Mouse (Mus musculus) thymus, postnatal 14 days (tissue): Measurements from ENCODE around the gene C5ar2.
"Not testable (repeated sequence)": the region's sequence is repeated elsewhere in the genome, so short reads cannot be mapped to it uniquely, and the experiment has no call there.

Source experiments
- DNase-seq: peaks from one replicate; pipeline ENCODE4 v3.0.0; 2021

C5ar2 gene

DNA sequence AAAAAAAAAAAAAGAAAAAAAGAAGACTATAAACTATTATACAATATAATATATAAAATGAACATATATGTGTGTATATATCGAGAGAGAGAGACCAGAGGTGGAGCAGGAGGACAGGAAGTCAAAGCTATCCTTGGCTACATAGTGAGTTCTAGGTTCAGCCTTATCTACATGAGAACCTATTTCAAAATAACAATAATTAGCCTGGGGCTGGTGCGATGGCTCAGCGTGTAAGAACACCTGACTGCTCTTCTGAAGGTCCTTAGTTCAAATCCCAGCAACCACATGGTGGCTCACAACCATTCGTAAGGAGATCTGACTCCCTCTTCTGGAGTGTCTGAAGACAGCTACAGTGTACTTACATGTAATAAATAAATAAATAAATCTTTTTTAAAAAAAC is 12.0 kb upstream of the C5ar2 start:
- not testable (repeated sequence) for DNase-seq

DNA sequence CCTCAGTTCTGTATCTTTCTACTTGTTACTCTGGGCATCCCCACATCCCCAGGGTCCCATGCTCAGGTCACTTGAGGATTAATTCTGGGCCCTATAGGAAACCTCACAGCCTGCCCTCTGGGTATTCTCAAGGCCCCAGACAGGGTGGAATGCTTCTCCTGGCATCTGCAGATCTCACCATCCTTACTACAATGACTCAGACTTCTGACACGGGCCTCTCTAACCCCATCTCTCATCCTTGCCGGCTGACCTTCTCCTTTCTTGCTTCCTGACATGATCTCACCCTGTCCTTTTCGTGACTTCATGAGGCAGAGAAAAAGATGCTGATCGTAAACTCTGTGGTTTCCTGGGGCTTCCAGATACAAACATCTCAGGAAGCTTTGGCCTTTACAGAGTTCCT is 10.2 kb upstream of the C5ar2 start:
- no peak for DNase-seq

DNA sequence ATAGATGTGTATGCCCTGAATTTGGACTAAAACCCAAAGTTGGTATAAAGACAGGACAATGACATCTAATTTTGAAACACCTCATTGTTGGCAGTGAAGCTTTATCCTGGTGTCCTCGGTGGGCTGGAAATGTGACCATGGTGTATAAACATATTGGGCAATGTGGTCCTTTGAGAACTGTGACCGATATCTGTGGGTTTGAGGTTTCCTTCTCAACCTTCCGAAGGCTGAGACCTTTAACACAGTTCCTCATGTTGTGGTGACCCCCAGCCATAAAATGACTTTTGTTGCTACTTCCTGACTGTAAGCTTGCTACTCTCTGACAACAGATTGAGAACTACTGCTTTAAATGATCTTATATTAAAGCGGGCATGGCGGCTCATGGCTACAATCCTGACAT is 6.7 kb upstream of the C5ar2 start:
- no peak for DNase-seq

DNA sequence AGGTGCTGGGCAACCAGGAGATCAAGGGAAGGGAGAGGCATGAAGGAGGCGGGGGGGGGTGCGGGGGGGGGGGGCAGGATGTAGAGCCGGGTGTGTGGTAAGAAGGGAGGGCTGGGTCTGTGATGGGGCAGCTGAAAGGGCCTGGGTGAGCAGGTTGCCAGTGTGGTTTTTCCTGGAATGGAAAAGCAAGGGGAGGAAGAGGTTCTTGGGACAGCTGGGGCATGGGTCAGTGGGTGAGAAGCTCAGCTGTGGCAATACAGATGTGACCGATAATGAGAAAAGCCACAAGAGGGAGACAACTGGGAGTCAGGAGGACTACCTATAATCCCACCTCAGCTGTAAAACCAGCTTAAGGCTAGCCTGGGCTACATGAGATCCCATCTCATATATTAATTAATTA is 2.0 kb upstream of the C5ar2 start:
- no peak for DNase-seq

DNA sequence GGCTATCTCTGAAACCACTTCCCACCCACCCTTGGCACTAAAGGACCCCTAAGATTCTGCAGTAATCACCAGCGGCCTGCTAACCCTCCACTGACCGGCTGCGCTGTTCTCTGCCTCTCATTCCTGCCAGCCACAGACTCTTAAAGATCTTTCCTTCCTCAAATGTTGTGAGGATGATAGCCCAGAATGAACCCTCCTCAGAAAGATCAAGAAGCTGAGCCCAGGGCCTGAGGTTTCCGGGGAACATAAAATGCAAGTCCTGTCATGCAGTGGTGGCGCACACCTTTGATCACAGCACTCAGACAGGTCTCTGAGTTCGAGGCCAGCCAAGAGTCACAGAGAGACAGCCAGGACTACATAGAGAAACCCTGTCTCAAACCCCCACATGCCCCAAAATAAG is 1.8 kb downstream of the C5ar2 start:
- DNase-seq, result no peak

DNA sequence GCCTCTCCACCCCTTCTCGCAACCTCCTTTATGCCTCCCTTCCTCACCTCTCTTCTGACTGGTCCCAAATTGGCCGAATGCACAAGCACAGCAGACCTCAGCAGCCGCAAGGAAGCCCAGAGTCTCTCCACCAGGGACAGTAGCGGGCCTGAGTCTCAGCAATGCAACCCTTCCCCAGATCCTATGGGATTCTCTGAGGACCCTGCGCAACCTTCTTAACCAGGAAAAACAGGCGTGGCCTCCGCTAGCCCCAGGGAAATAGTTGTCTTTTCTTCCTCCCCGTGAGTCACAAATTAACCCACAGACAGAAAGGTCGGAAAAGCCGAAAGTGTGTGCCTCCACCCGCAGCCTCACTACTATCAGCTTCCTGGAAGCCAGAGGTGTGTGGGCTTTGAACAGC is 2.2 kb downstream of the C5ar2 start:
- no peak for DNase-seq

DNA sequence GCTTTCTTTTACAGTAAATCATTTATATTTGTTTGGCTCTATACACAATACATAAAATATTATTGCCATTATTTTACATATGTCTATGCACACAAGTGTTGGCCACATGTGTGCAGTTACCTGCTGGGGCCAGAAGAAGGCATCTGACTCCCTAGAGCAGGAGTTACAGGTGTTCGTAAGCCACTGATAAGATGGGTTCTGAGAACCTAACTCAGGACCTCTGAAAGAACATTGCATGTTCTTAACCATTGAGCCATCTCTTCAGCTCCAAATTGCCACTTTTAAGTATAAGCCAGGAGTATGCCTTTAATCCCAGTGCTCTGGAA is 3.0 kb downstream of the C5ar2 start:
- DNase-seq, result no peak

DNA sequence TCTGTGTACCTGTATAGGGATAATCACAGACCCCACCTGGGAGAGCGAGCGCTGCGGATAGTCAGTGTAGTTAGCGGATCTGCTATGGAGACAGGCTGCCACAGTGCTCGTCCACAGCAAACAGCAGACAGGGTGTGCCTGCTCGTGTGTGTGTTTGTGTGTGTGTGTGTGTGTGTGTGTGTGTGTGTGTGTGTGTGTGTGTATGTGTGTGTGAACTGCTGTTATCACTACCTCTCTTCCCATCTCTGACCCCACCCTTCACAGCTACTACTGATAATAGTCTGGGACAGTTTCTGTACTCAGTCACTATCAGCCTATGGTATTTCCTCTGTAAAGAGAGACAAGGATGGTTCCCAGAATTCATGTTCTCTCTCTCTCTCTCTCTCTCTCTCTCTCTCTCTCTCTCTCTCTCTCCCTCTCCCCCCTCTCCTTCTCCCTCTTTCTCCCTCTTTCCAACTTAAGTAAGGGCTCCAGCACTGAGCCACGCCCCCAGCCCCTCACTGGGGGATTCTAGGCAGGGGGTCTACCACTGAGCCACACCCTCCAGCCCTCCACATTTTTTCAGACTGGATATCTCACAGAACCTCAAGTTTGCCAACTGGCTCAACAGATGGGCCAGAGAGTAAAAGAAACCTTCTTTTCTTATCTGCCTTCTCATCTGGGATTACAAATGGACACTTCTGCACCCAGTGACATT is 3.5 kb downstream of the C5ar2 start:
- no peak for DNase-seq

DNA sequence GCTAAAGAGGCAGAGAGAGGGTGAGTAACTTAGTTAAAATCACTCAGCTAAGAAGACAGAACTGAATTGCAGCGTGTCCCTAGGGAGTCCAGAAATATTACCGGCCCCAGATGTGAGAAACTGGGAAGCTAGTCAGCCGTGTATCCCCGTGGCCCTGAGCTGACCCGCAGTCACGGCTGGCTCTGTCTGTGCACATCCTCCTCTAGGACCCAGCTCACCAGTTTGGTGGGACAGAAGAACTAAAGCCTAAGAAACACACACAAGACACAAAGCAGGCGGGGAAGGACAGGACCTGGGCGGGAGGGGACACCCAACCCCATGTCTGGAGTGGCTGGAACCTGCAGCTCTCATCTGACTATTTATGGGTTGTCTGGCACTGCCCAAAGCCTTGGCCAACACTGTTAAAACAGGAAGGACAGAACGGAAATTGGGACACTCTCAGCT is 4.4 kb downstream of the C5ar2 start:
- no peak for DNase-seq

DNA sequence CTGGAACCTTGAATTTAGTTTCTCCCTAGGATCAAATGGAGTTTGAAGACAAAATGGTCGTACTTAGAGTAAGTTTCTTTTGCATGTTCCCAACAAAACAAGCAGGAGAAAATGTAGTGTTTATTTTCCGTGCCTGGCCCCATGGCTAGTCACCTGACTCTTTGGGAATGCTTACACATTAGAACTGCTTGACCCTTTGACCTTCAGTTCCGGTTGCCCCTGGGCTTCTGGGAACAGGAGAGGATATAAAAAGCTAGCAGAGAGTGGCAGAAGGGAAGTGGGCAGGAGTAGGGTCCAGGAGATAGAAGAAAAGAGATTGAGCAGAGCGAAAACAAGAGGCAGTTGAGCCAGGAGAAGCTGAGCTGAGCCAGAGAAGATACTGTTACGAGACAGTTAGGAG is 14.1 kb downstream of the C5ar2 start:
- no peak for DNase-seq

DNA sequence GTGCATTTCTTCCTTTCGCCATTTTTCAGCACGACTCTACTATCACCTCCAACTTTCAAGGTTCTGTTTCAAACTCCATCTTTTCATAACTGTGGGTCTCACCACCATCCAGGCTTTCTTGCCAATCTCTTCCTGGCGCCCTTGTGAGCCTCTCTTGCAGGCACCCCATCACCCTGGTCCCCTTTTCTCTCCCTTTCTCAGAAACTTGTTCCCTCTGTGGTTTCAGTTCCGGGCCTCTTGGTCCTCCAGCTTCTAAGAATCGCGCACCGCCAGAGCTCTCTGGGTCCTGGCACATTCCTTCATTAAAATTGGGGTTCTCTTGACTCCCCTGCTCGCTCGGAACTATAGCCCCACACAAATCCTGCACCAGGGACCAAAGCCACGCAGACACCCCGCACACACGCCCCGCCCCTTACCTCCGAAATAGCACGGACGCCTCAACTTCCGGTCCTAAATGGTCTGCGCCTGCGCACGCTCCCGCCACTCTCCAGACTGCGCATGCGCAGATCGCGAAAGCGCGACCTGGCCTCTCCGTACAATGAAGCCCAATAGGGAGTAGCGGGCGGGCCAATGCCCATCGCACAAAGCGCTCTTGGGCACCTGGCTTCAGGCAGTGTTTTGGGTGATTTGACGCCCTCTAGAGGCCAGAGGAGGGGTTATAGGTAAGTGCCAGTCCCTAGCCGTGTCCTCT is 22.2 kb downstream of the C5ar2 start, which contains the start of gene Dhx34:
Gene Dhx34 (minus strand): TSS at position 456 of the 691 bp plus-strand sequence.
- peak; percentile 96 for DNase-seq

DNA sequence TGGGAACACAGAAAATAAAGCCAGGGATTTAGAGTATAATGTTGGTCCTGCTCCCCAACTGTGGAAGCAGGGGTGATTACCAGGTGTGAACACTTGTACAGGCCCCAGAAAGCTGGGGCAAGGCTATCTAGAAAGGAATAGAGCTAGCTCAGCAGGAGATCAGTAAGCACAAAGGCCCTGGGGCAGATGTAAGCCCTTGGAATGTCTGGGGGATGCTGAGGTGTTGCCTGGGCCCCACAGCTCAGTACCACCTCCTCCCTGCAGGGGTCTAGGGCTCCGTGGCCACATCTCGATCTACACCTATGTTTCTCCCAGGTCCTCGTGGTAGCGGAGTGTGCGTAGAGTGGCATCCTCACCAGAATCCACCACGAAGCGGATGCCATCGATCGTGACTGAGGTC is 30.0 kb downstream of the C5ar2 start:
- no peak for DNase-seq

DNA sequence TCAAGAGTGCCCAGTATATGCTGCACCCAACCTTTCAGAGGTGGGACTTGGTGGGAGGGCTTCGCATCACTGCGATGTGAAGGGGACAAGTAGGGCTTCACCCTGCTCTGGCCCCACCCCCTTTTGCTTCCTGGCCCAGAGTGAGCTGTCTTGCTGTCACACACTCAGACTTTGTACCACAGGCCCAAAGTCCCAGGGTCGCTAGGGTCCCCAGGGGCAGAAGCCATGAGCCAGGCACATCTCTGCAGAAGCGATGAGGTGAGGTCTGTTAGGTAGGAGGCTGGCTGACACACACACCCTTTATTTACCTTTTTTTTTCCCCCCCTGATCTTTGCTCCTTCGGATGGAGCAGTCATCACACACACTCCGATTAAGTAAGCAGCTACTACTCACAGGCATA is 30.8 kb downstream of the C5ar2 start:
- peak; percentile 13 for DNase-seq

DNA sequence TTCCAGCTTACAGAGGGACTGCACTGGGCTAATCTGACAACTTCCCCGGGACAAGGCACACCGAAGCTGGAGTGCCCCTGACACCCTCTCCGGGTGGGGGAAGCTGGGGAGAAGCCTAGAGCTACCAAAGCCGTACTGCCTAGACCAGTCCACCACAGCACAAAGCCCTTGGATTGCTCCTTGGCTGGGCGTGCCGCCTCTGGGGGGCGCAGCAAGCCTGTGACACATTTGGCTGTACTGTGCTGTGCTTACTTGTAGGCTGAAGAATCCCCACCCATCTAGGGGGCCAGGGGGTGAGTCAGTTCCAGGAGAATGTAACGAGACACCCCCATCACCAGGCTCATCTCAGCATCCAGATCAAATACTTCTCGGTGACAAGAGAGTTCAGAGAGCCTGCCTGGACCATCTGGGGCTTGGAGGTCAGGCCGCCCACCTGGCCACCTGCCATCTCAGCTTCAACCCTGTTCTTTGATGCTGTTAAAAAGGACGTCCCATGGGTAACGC is 33.0 kb downstream of the C5ar2 start:
- peak; percentile 54 for DNase-seq

DNA sequence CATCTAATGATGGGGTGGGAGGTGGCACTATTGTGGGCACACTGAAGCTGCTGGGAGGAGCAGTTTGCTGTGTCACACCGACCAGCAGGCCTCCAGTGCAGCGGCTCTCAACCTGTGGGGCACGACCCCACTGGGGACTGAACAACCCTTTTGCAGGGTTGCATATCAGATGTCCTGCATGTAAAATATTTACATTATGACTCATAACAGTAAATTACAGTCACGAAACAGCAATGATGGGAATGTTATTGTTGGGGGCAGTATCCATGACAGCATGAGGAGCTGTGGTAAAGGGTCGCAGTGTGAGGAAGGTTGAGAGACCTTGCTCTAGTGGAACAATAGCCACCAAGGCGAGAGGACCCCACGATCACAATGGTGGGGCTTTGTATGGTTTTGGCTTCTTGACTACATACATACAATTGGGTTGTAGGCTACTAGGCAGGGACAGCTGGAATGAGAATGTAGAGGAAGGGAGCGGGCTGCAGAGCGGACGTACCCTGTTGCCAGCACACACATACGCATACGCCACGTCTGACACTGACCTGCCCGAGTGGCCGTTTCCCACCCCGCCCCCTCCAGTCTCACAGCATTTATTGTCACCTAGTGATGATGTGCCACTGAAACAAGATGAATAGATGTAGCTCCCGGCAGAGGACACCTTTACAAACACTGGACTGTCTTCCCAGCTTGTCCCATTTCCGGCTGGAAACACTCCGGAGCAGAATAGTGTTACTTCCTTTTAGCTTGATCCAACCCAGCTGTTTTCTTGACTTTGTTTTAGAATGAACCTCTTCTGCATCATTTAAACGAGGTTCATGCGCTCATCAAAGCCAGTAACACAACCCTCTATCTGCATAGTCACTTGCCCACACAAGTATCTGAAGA is 34.9 kb downstream of the C5ar2 start:
- no peak for DNase-seq

DNA sequence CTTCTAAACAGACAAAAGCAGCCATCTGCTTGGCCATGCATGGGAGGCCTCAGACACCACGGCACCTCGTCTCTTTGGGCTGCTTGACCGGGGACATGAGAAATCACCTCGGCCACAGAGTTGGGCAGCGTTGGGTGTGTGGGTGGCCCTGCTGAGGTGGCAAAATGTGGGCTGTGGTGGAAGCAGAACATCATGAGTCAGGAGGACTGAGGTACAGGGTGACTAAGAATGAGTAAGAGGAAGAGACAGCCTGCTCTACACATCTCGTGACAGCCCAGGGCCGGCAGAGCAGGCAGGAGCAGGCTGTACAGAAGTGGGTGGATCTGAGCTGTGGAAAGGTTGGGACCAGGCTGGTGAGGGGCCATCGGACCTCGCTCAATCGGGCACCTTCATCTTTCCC is 36.5 kb downstream of the C5ar2 start:
- DNase-seq, result peak; percentile 51

DNA sequence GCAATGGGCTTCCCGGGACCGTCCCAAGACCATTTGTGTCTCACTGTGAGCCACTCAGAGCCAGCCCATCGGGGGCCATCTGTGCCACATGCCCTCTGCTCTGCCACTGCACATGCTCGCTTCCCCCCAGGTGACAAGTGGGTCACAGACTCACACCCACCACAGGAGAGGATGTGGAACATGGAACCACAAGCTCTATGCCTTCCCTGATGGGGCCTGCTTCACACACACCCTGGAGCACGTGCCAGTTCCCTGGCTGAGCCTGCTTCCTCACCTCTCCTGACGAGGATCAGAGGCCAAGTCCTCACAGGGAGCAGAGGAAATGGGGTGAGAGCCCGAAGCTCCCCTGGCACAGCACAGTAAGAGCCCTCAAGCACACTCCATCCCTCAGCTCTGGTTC is 36.9 kb downstream of the C5ar2 start:
- DNase-seq, result peak; percentile 85

DNA sequence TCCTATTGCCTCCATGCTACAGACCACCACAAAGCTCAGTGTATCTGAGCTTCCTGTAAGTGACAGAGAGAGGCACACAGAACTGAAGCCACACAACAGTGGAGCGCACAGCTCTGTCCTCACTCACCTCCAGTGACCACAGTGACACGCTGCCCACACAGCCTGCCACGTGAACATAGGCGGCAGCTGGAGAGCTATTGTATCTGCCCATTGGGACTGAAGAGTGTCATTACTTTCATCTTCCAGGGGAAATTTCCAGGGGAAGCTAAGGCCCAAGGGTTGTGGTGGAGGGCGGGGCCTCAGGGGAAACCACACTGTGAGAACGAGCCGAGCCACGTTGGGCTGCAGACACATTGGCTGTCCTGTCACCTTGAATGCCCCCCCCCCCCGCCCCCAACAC is 39.2 kb downstream of the C5ar2 start:
- no peak for DNase-seq

DNA sequence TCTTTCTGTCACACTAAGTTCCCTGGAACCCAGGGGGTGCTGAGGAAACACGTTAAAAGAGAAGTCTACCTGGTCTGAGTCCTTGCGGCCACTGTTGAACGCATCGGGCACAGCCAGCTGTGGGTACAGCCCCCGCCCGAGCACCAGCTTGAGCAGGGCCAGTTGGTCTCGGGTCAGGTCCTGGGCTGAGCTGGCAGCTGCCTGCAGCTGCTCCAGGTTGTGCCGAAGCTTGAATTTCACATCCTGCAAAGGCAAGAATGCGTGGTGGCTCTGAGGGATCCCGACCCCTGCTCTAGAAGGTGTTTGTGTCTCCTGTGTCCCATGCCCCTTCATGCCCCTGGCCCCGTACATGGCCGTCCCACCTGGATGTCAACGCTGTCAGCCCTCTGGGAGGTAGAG is 40.5 kb downstream of the C5ar2 start:
- no peak for DNase-seq

DNA sequence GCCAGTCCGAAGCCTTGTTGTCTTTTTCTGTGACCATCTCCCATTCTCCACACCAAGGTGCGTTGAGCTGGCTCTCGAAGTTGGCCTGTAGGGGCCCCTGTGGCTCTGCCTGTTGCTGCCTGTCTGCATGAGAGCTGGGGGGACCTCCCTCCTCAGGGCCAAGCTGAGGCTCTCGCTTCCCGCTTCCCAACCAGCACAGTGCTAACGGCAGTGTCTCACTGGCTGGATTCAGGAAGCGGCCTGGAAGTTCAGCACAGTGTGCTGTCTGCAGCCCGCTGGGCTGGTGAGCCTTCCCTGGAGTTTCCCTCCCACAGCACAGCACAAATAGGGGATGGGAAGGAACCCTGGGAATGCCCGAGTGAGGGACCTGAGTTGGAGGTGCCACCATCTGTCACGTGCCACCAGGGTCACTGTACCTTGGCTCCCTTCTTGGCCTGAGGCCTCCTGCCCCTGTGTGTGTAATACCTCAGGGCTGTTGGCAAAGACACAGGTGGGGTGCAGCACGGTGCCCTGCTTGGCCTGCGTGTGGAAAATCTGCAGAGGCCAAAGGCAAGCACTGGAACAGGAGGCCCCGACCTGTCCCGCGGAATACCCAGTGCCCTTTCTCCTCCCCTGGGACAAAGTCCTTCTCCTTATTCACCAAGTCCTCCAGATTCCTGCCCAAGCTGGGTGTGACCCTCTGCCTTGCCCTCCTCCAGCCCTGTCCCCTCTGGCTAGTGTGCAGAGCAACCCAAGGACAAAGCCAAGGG is 41.0 kb downstream of the C5ar2 start:
- DNase-seq, result no peak

DNA sequence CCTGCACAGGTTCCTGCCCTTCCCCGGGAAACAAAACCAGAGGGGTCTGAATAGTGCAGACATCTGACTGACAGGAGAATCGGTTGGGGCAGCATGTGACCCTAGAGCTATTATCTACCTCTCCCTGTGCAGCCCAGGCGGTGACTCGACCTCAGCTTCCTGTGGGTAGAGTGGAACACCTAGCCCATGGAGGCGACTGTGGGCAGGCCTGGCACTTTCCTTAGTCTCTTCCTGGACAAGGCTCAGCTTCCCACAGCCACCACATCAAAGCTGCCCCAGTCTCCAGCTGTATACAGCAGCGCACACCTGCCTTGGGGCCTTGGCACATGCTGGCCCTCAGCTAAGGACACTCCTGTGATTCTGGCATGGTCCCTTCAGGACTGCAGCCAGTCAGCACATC is 42.8 kb downstream of the C5ar2 start:
- peak; percentile 80 for DNase-seq

DNA sequence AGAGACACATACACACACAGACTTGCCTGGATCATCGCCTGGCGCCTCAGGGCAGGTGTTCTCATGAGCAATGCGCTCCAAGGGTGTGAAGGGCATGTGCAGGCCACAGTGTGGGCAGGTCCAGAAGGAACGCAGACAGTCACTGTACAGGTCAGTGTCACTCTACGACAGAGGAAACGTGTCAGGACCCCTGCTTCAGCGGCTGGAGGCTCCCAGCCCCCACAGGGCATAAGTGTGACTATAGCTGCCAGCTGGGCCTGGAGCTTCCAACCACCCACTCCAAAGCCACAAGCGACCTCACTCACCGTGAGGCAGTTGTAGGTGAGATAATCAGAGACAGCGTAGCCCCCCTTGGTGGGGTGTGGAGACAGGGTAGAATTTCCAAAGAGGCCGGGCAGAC is 45.4 kb downstream of the C5ar2 start:
- peak; percentile 58 for DNase-seq

DNA sequence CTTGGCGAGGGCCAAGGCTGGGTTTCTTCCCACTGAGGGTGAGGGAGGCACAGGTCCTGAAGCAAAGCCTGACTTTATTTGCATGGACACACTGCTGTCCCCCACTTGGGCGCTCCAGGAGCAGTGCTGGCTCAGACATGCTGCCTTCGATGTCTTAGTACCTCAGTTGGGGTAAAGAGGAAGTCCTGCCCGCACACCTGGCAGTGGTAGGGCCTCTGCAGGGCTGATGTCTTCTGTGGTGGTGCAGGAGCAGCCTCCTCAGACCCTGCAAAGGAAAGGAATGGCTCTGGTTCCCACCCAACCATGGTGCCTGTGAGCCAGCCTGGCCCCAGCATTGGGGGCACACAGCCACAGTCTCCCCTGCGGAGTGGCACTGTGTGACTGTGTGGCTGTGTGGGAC is 46.8 kb downstream of the C5ar2 start:
- DNase-seq, result peak; percentile 83
